Mouse (Mus musculus) kidney, postnatal 0 days (tissue): ENCODE measurements at regions not wholly inside any gene's neighbourhood (a gene's known extent, or its start where the extent isn't known, plus 50 kb on each side); places are given as distances from the start of the nearest gene placed in this dataset.

ENCODE experiments used
- ATAC-seq: fragments of 200-750 bp; cut with Nextera tagmentation; replicated peaks from 2 replicates; pipeline ENCODE4 v1.8.0; 2017; ENCODE audit warnings: low read depth, moderate number of reproducible peaks, moderate TSS enrichment, moderate library complexity; ENCODE audit not compliant: low FRiP score
- DNase-seq: peaks from one replicate; pipeline ENCODE4 v3.0.0-alpha.2; 2016; ENCODE audit warnings: low spot score
- H3K27ac ChIP-seq: fragments of 300-500 bp; sonication (generic); 2 replicates; pipeline ENCODE4 v1.5.1; 2014; ENCODE audit warnings: mild to moderate bottlenecking
- H3K27me3 ChIP-seq: fragments of 300-500 bp; sonication (generic); 2 replicates; pipeline ENCODE4 v1.6.1; 2014; ENCODE audit warnings: low read length, mixed read lengths; ENCODE audit not compliant: insufficient read depth
- H3K36me3 ChIP-seq: fragments of 300-500 bp; sonication (generic); 2 replicates; pipeline ENCODE4 v1.6.1; 2014; ENCODE audit warnings: low read length, mixed read lengths; ENCODE audit not compliant: insufficient read depth
- H3K4me1 ChIP-seq: fragments of 300-500 bp; sonication (generic); replicated peaks from 2 replicates; pipeline ENCODE4 v1.6.1; 2014; ENCODE audit warnings: antibody characterized with exemption, low read length, mixed read lengths; ENCODE audit not compliant: insufficient read depth
- H3K4me2 ChIP-seq: fragments of 300-500 bp; sonication (generic); 2 replicates; pipeline ENCODE4 v1.6.1; 2014; ENCODE audit warnings: mild to moderate bottlenecking, low read length, moderate library complexity, mixed read lengths
- H3K4me3 ChIP-seq: fragments of 300-500 bp; sonication (generic); replicated peaks from 2 replicates; pipeline ENCODE4 v1.5.1; 2014; ENCODE audit warnings: low read depth, low read length
- H3K9ac ChIP-seq: fragments of 300-500 bp; sonication (generic); 2 replicates; pipeline ENCODE4 v1.6.1; 2014; ENCODE audit warnings: low read depth, low read length
- H3K9me3 ChIP-seq: fragments of 300-500 bp; sonication (generic); replicated peaks from 2 replicates; pipeline ENCODE4 v1.6.1; 2016; ENCODE audit warnings: low read length, inconsistent platforms, mixed read lengths
- CTCF ChIP-seq: IDR thresholded peaks from 2 replicates; pipeline ENCODE4 v1.5.1; 2016; ENCODE audit warnings: antibody characterized with exemption, low read depth, mild to moderate bottlenecking, moderate library complexity
- WGBS: fragments of 180-500 bp; shearing (Covaris S2); extraction: QIAGEN DNeasy Blood & Tissue Kit; methylation state at CpG from one replicate; pipeline ENCODE4 v1.1.7; 2014; 5-methylcytosine and 5-hydroxymethylcytosine counted together

DNA sequence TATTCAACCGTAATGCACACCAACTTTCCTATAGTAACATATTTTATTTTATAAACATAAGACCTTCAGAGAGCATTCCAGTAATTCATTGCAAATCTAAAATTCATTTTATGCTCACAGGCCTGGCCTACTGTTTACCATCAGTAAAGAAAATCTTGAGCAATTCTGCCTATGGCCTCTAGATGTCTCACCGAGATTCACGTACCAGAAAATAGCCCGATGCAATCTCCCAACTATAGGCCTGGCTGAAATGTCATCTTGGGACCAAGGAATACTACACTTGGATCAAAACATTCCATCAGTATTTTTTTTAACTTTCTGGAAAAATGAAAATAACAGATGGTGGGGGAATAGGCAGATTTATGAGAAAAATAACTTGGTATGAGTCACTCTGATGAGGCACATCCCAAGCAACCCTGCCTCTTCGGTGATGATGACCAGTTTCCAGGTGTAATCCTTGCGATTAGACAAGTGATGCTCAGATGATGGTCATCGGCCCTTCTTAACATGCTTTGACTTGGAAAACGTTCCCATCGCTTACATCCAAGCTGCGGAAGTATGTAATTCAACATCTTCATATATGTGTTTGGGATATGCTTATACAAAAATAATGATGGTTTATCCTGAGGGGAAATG lies 439.9 kb downstream of the Nyap2 start:
- WGBS, result 61% methylated on average over 10 of the region's 10 CpGs
- no peaks in the 10 kb centered on the region for H3K36me3 ChIP-seq
- H3K4me3 ChIP-seq, result no peak overlapping the region
- no peak overlapping the region for H3K27ac ChIP-seq
- no peaks in the 10 kb centered on the region for H3K4me1 ChIP-seq
- no peaks in the 10 kb centered on the region for H3K27me3 ChIP-seq
- no peak for ATAC-seq
- H3K9me3 ChIP-seq, result no peaks in the 10 kb centered on the region
- TF ChIP-seq CTCF, result peak; percentile 73
- DNase-seq, result peak; percentile 69
- H3K4me2 ChIP-seq, result no peak overlapping the region
- no peak overlapping the region for H3K9ac ChIP-seq

DNA sequence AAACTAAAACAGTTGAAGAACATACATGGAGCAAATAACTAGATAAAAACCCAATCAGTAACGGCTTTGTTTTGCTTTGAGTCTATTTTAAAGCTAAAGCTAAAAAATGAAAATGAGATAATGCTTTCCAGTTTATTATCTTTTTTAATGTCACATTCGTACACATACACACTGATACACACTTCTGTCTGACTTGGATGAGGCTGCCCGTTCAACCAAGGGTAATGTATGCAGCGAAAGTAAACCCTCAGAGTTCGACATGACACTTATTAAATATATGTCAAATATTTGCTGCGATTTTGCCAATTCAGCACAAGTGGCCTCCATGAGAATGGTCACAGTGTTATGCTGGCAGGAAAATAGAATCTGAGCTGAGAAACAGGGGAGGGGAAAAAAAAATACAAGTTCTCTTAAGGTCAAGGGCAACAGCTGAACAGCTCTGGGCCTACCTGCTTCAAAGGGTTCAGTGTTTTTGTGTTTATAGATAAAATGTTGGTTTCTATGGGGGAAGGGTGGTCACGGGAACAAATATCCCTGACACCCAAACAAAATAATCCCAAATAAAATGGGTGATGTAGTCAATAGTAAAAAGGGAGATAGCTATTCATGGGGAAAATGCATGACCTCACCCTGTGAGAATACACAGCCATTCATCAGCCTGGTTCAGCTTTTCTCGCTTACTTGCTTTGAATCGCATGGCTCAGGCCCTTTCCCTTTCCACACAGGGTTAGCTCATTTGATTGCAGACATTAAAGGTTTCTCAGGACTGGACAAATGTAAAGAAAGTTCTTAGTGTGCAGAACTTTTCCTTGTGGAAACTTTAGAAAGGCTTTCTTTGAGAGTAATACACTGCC lies 443.9 kb downstream of the Nyap2 start:
- Histone ChIP-seq H3K36me3 (no peaks in the 10 kb centered on the region), H3K4me1 (no peaks in the 10 kb centered on the region), H3K27me3 (no peaks in the 10 kb centered on the region), H3K9ac (no peak overlapping the region), H3K27ac (no peak overlapping the region), H3K4me3 (no peak overlapping the region), H3K4me2 (no peak overlapping the region), H3K9me3 (no peaks in the 10 kb centered on the region)
- DNase-seq (no peak), ATAC-seq (no peak)
- 84% methylated on average over 9 of the region's 9 CpGs for WGBS
- TF ChIP-seq CTCF, result no peak

DNA sequence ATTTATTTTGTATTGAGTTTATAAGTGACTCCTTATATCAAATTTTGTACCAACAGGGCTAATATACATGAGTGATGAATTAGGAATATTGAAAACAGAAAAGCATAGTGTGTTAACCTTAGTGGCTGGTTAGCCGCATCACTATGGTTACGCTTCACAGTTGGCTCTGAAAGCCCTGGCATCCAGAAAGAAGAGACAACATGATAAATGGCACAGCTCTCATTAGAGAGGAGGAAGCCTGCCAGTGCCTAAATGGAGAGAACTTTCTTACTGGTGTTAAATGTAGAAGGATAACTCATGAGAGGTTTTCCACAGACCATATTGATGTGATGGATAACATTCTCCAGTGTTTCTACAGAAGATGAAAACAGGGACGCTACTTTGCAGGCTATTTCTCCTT lies 446.2 kb downstream of the Nyap2 start:
- H3K36me3 ChIP-seq, result no peaks in the 10 kb centered on the region
- H3K4me1 ChIP-seq, result no peaks in the 10 kb centered on the region
- H3K27ac ChIP-seq, result no peak overlapping the region
- no peaks in the 10 kb centered on the region for H3K9me3 ChIP-seq
- no peak for TF ChIP-seq CTCF
- H3K27me3 ChIP-seq, result no peaks in the 10 kb centered on the region
- no peak overlapping the region for H3K9ac ChIP-seq
- no peak overlapping the region for H3K4me3 ChIP-seq
- WGBS, result 90% methylated on average over 3 of the region's 3 CpGs
- H3K4me2 ChIP-seq, result no peak overlapping the region
- DNase-seq (no peak), ATAC-seq (no peak)

DNA sequence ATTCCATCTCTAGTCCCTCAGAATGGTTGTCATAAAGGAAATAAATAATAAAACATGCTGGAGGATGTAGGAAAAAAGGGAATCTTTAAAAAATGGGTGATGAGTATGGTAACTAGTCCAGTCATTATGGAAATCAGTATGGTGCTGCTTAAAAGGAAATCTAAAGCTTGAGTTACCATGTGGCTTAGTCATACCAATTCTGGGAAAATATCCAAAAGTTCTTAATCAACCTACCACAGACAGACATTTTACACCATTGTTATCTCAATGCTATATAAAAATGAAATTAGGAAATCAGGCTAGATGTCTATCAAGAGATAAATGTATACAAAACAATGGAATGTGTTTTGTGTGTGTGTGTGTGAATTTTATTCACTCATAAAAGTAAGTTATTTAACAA lies 449.1 kb downstream of the Nyap2 start:
- H3K27ac ChIP-seq, result no peak overlapping the region
- DNase-seq, result no peak
- TF ChIP-seq CTCF, result no peak
- no peak overlapping the region for H3K4me2 ChIP-seq
- H3K4me3 ChIP-seq, result no peak overlapping the region
- no peak overlapping the region for H3K9ac ChIP-seq
- no peaks in the 10 kb centered on the region for H3K4me1 ChIP-seq
- no peaks in the 10 kb centered on the region for H3K36me3 ChIP-seq
- H3K9me3 ChIP-seq, result no peaks in the 10 kb centered on the region
- no peak for ATAC-seq
- no peaks in the 10 kb centered on the region for H3K27me3 ChIP-seq

DNA sequence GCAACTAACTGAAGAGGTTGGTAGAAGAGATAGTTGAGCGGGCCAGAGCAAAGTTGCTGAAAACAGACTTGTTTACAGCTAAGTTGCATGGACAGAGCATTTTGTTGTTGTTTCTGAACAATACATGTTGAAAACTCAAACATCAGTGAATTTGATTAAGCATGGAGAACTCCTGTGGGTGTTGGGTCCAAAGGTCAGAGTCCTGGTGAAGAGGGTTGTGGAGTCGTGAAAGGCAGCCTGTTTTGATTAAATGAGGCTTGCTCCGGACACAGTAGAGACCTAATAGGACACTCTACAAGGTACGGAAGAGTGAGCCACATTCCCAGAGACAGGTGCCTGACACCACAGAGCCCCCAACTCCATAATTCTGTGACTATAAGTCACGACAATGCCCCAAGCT lies 461.1 kb downstream of the Nyap2 start:
- no peak overlapping the region for H3K4me3 ChIP-seq
- WGBS, result 62% methylated on average over 5 of the region's 5 CpGs

DNA sequence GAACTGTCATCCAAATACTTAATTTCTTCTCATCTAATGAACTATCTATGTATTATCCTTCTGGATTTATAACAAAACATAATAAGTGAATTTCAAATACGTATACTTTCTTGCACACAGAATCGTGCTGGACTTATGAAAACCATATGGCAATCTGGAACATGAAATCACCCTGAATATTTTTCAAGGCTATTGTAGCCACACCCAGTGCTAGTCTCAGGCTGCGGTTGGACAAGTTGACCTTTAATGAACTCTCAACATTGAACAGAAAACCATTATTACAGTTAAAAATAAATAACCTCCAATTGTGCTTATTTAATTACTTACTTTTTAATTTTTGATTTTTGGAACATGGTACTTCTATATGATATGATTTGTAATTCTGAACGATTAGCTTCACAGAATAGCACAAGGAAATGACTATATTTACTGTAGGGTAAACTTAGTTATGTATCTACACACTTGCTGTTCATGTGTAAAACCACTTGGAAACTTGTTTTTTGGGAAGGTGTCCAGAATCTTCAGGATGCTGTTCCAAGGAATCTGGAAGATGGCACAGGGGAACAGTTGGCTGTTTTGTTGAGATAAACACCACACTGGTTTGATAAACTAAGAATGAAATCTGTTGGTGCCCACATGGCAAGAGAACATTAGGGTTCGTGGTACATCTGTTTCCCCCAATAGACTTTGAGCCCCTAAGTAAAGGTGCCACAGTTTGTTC lies 463.0 kb downstream of the Nyap2 start:
- H3K4me1 ChIP-seq, result no peaks in the 10 kb centered on the region
- H3K9me3 ChIP-seq, result no peaks in the 10 kb centered on the region
- ATAC-seq, result no peak
- no peak overlapping the region for H3K9ac ChIP-seq
- TF ChIP-seq CTCF, result no peak
- 78% methylated on average over 5 of the region's 5 CpGs for WGBS
- DNase-seq, result no peak
- no peak overlapping the region for H3K4me2 ChIP-seq
- H3K27me3 ChIP-seq, result no peaks in the 10 kb centered on the region
- H3K4me3 ChIP-seq, result no peak overlapping the region
- H3K27ac ChIP-seq, result no peak overlapping the region
- H3K36me3 ChIP-seq, result no peaks in the 10 kb centered on the region

More for the DNA sequence above, 461.1 kb downstream of the Nyap2 start:
- Histone ChIP-seq H3K27ac (no peak overlapping the region), H3K4me2 (no peak overlapping the region), H3K4me1 (no peaks in the 10 kb centered on the region), H3K9me3 (no peaks in the 10 kb centered on the region), H3K27me3 (no peaks in the 10 kb centered on the region), H3K36me3 (no peaks in the 10 kb centered on the region), H3K9ac (no peak overlapping the region)
- TF ChIP-seq CTCF, result no peak
- no peak for ATAC-seq
- no peak for DNase-seq
